Mouse (Mus musculus) kidney, adult 2 months (tissue): Measurements from ENCODE around the gene Grik4.

Experiments
- CTCF ChIP-seq: fragments of 200-500 bp; conservative IDR thresholded peaks from 2 replicates; pipeline ENCODE4 v1.5.1; 2011; ENCODE audit warnings: low read depth, mild to moderate bottlenecking, control low read depth, low read length, moderate library complexity, mixed read lengths; ENCODE audit not compliant: insufficient read depth, insufficient read length
- POLR2A ChIP-seq: fragments of 200-500 bp; IDR thresholded peaks from one replicate; pipeline ENCODE4 v1.6.1; 2011; ENCODE audit warnings: low read depth, low read length, control low read depth

- TF ChIP-seq POLR2A (no peak), CTCF (no peak)
Measured at GRCm38 (mm10) chr9:42786882-42787281, 157.4 kb downstream of the Grik4 start.
